Mouse (Mus musculus) limb, embryonic 15.5 days (tissue): ENCODE data around the gene Bloc1s4. TPM values are rescaled to one million over a fixed set of nuclear protein-coding genes. Genes with fewer than 3 reads are reported as not detected.

ENCODE experiments used
- ATAC-seq: fragments of 200-750 bp; cut with Nextera tagmentation; 2 replicates; pipeline ENCODE4 v1.8.0; 2017; ENCODE audit warnings: low read depth, moderate TSS enrichment; ENCODE audit not compliant: insufficient number of reproducible peaks, low FRiP score, low TSS enrichment
- H3K27ac ChIP-seq: fragments of 300-500 bp; sonication (generic); 2 replicates; pipeline ENCODE4 v1.5.1; 2015; ENCODE audit warnings: moderate library complexity, mild to moderate bottlenecking, inconsistent platforms
- H3K27me3 ChIP-seq: fragments of 300-500 bp; sonication (generic); 2 replicates; pipeline ENCODE4 v1.6.1; 2015; ENCODE audit warnings: inconsistent platforms
- H3K36me3 ChIP-seq: fragments of 300-500 bp; sonication (generic); 2 replicates; pipeline ENCODE4 v1.6.1; 2015; ENCODE audit warnings: inconsistent platforms
- H3K4me1 ChIP-seq: fragments of 300-500 bp; sonication (generic); 2 replicates; pipeline ENCODE4 v1.6.1; 2015; ENCODE audit warnings: inconsistent platforms
- H3K4me2 ChIP-seq: fragments of 300-500 bp; sonication (generic); 2 replicates; pipeline ENCODE4 v1.6.1; 2015; ENCODE audit warnings: mild to moderate bottlenecking, inconsistent platforms
- H3K4me3 ChIP-seq: fragments of 300-500 bp; sonication (generic); 2 replicates; pipeline ENCODE4 v1.5.1; 2015; ENCODE audit warnings: mild to moderate bottlenecking, inconsistent platforms
- H3K9ac ChIP-seq: fragments of 300-500 bp; sonication (generic); 2 replicates; pipeline ENCODE4 v1.6.1; 2015; ENCODE audit warnings: inconsistent platforms
- H3K9me3 ChIP-seq: fragments of 300-500 bp; sonication (generic); 2 replicates; pipeline ENCODE4 v1.6.1; 2016; ENCODE audit warnings: inconsistent platforms
- WGBS: fragments of 180-500 bp; shearing (Covaris S2); methylation state at CpG from one replicate; pipeline ENCODE4 v1.1.7; 2015; 5-methylcytosine and 5-hydroxymethylcytosine counted together
- polyA plus RNA-seq: library from polyadenylated mRNA; unstranded; fragments of >200 nt; fragmentation: Nextera tagmentation; extraction: Ambion mirVana; gene quantifications from 2 replicates; pipeline ENCODE4 v1.2.1, GENCODE M21; 2015

Gene Bloc1s4
- polyA plus RNA-seq, 1 experiment from 2014 or later, result 31.5 TPM

- no peak overlapping the region for H3K4me3 ChIP-seq
- H3K4me2 ChIP-seq, result no peak overlapping the region
- WGBS, result 47% methylated on average over 4 of the region's 4 CpGs
- H3K36me3 ChIP-seq, result no peaks in the 10 kb centered on the region
- no peak overlapping the region for H3K9ac ChIP-seq
- H3K9me3 ChIP-seq, result no peaks in the 10 kb centered on the region
- ATAC-seq, result no peak
- 0 out of 2 replicates have a peak, but pooled peaks cover 9% of the 10 kb centered on the region for H3K4me1 ChIP-seq
- H3K27me3 ChIP-seq, result no peaks in the 10 kb centered on the region
- no peak overlapping the region for H3K27ac ChIP-seq
Measured at GRCm38 (mm10) chr5:36737765-36738164, 10.7 kb downstream of the Bloc1s4 start.

GRCm38 (mm10) chr5:36736009-36736408 is 12.4 kb downstream of the Bloc1s4 start:
- Histone ChIP-seq H3K4me3 (no peak overlapping the region), H3K4me1 (0 out of 2 replicates have a peak, but pooled peaks cover 5% of the 10 kb centered on the region), H3K27me3 (no peaks in the 10 kb centered on the region), H3K9ac (no peak overlapping the region), H3K9me3 (no peaks in the 10 kb centered on the region), H3K36me3 (no peaks in the 10 kb centered on the region), H3K27ac (no peak overlapping the region), H3K4me2 (no peak overlapping the region)
- ATAC-seq, result no peak
- WGBS, result 74% methylated on average over 8 of the region's 8 CpGs

GRCm38 (mm10) chr5:36735106-36735505 is 13.3 kb downstream of the Bloc1s4 start:
- Histone ChIP-seq H3K27ac (no peak overlapping the region), H3K4me2 (no peak overlapping the region), H3K9me3 (no peaks in the 10 kb centered on the region), H3K9ac (no peak overlapping the region), H3K27me3 (no peaks in the 10 kb centered on the region), H3K4me1 (0 out of 2 replicates have a peak, but pooled peaks cover 5% of the 10 kb centered on the region), H3K36me3 (no peaks in the 10 kb centered on the region), H3K4me3 (no peak overlapping the region)
- ATAC-seq, result no peak
- WGBS, result 86% methylated on average over 6 of the region's 6 CpGs

GRCm38 (mm10) chr5:36733405-36733804 is 15.0 kb downstream of the Bloc1s4 start:
- Histone ChIP-seq H3K27me3 (no peaks in the 10 kb centered on the region), H3K4me1 (no peaks in the 10 kb centered on the region; the same call in 1 of the 2 replicates), H3K4me3 (no peak overlapping the region), H3K36me3 (no peaks in the 10 kb centered on the region), H3K9ac (no peak overlapping the region), H3K4me2 (no peak overlapping the region), H3K27ac (no peak overlapping the region), H3K9me3 (no peaks in the 10 kb centered on the region)
- no peak for ATAC-seq
- 70% methylated on average over 3 of the region's 3 CpGs for WGBS

- Histone ChIP-seq H3K9ac (no peak overlapping the region), H3K4me3 (no peak overlapping the region), H3K4me1 (no peaks in the 10 kb centered on the region; the same call in 1 of the 2 replicates), H3K4me2 (no peak overlapping the region), H3K9me3 (no peaks in the 10 kb centered on the region), H3K36me3 (no peaks in the 10 kb centered on the region), H3K27me3 (no peaks in the 10 kb centered on the region), H3K27ac (no peak overlapping the region)
- 62% methylated on average over 7 of the region's 7 CpGs for WGBS
- no peak for ATAC-seq
Measured at GRCm38 (mm10) chr5:36731901-36732652, 16.4 kb downstream of the Bloc1s4 start.

GRCm38 (mm10) chr5:36730689-36731088 is 17.8 kb downstream of the Bloc1s4 start:
- H3K4me3 ChIP-seq, result no peak overlapping the region
- WGBS, result 64% methylated on average over 3 of the region's 3 CpGs
- no peaks in the 10 kb centered on the region for H3K36me3 ChIP-seq
- H3K27me3 ChIP-seq, result no peaks in the 10 kb centered on the region
- no peaks in the 10 kb centered on the region for H3K9me3 ChIP-seq
- ATAC-seq, result no peak
- H3K4me2 ChIP-seq, result no peak overlapping the region
- H3K27ac ChIP-seq, result no peak overlapping the region
- H3K4me1 ChIP-seq, result no peaks in the 10 kb centered on the region; the same call in 1 of the 2 replicates
- no peak overlapping the region for H3K9ac ChIP-seq

GRCm38 (mm10) chr5:36729923-36730322 is 18.5 kb downstream of the Bloc1s4 start:
- Histone ChIP-seq H3K4me3 (no peak overlapping the region), H3K4me1 (no peaks in the 10 kb centered on the region; the same call in 1 of the 2 replicates)
- WGBS, result 88% methylated on average over 2 of the region's 2 CpGs

GRCm38 (mm10) chr5:36729086-36729473 is 19.4 kb downstream of the Bloc1s4 start:
- no peak overlapping the region for H3K4me3 ChIP-seq
- no peaks in the 10 kb centered on the region for H3K36me3 ChIP-seq
- no peak overlapping the region for H3K27ac ChIP-seq
- 75% methylated on average over 4 of the region's 4 CpGs for WGBS
- no peak overlapping the region for H3K9ac ChIP-seq
- H3K4me2 ChIP-seq, result no peak overlapping the region
- H3K4me1 ChIP-seq, result no peaks in the 10 kb centered on the region; the same call in 1 of the 2 replicates
- no peak for ATAC-seq
- H3K9me3 ChIP-seq, result no peaks in the 10 kb centered on the region
- H3K27me3 ChIP-seq, result no peaks in the 10 kb centered on the region

More at GRCm38 (mm10) chr5:36729923-36730322, 18.5 kb downstream of the Bloc1s4 start:
- Histone ChIP-seq H3K9me3 (no peaks in the 10 kb centered on the region), H3K36me3 (no peaks in the 10 kb centered on the region), H3K4me2 (no peak overlapping the region), H3K9ac (no peak overlapping the region), H3K27me3 (no peaks in the 10 kb centered on the region), H3K27ac (no peak overlapping the region)
- ATAC-seq, result no peak

- WGBS, result 70% methylated on average over 8 of the region's 8 CpGs
- Histone ChIP-seq H3K4me1 (no peaks in the 10 kb centered on the region; the same call in 1 of the 2 replicates), H3K36me3 (no peaks in the 10 kb centered on the region), H3K4me2 (no peak overlapping the region), H3K27ac (no peak overlapping the region), H3K9ac (no peak overlapping the region), H3K9me3 (no peaks in the 10 kb centered on the region), H3K4me3 (no peak overlapping the region), H3K27me3 (no peaks in the 10 kb centered on the region)
- ATAC-seq, result no peak
Measured at GRCm38 (mm10) chr5:36728403-36729085, 19.9 kb downstream of the Bloc1s4 start.

GRCm38 (mm10) chr5:36727776-36728175 is 20.7 kb downstream of the Bloc1s4 start:
- ATAC-seq, result no peak
- Histone ChIP-seq H3K36me3 (no peaks in the 10 kb centered on the region), H3K9ac (no peak overlapping the region), H3K4me3 (no peak overlapping the region), H3K4me2 (no peak overlapping the region), H3K9me3 (no peaks in the 10 kb centered on the region), H3K27me3 (no peaks in the 10 kb centered on the region), H3K4me1 (no peaks in the 10 kb centered on the region; the same call in 1 of the 2 replicates), H3K27ac (no peak overlapping the region)
- WGBS, result 68% methylated on average over 7 of the region's 7 CpGs

GRCm38 (mm10) chr5:36727136-36727535 is 21.3 kb downstream of the Bloc1s4 start:
- no peak overlapping the region for H3K9ac ChIP-seq
- H3K4me1 ChIP-seq, result peaks cover 4% of the 10 kb centered on the region; the same call in 1 of the 2 replicates
- H3K27ac ChIP-seq, result no peak overlapping the region
- ATAC-seq, result no peak
- H3K27me3 ChIP-seq, result no peaks in the 10 kb centered on the region
- no peaks in the 10 kb centered on the region for H3K9me3 ChIP-seq
- 54% methylated on average over 2 of the region's 2 CpGs for WGBS
- no peak overlapping the region for H3K4me2 ChIP-seq
- no peaks in the 10 kb centered on the region for H3K36me3 ChIP-seq
- no peak overlapping the region for H3K4me3 ChIP-seq

GRCm38 (mm10) chr5:36726387-36726801 is 22.1 kb downstream of the Bloc1s4 start:
- H3K36me3 ChIP-seq, result no peaks in the 10 kb centered on the region
- 66% methylated on average over 9 of the region's 9 CpGs for WGBS
- H3K9ac ChIP-seq, result no peak overlapping the region
- no peak for ATAC-seq
- peaks cover 5% of the 10 kb centered on the region; the same call in 1 of the 2 replicates for H3K4me1 ChIP-seq
- no peak overlapping the region for H3K4me3 ChIP-seq
- H3K9me3 ChIP-seq, result no peaks in the 10 kb centered on the region
- H3K27me3 ChIP-seq, result no peaks in the 10 kb centered on the region
- no peak overlapping the region for H3K4me2 ChIP-seq
- H3K27ac ChIP-seq, result no peak overlapping the region
